Mouse (Mus musculus): ENCODE measurements around the gene Bcl7a. TPM values are rescaled to one million over a fixed set of nuclear protein-coding genes. Genes with fewer than 3 reads are reported as not detected.

Gene Bcl7a
- total RNA-seq (2023), result 10 to 100 TPM; 59.8 to 62.5 TPM

GRCm38 (mm10) chr5:123343707-123344627, at the start of gene Bcl7a:
TSS of gene Bcl7a (plus strand) at chr5:123343834.

GRCm38 (mm10) chr5:123394303-123394956, 50.8 kb downstream of the Bcl7a start, which contains the start of gene Mlxip:
TSS of gene Mlxip (plus strand) at chr5:123394798.

Other genes with a start within 250 kb of the Bcl7a start
- 100 to 1,000 TPM in 1 of 2 experiments, 10 to 100 TPM in 1; 95.6 to 115 TPM for gene Rhof, start 211.1 kb upstream of the Bcl7a start, total RNA-seq (2023)
- gene Setd1b, start 201.6 kb upstream of the Bcl7a start, total RNA-seq (2023), result 10 to 100 TPM; 83.5 to 88.8 TPM
- 10 to 100 TPM; 25.8 to 28.0 TPM for gene Psmd9, start 174.4 kb upstream of the Bcl7a start, total RNA-seq (2023)
- not detected for gene Hpd, start 161.1 kb upstream of the Bcl7a start, total RNA-seq (2023)
- gene Wdr66, start 91.7 kb upstream of the Bcl7a start, total RNA-seq (2023), result 1 to 10 TPM; 2.4 to 2.5 TPM
- 100 to 1,000 TPM; 118 to 151 TPM for gene Mlxip, start 51.0 kb downstream of the Bcl7a start, total RNA-seq (2023)
- not detected for gene Lrrc43, start 145.5 kb downstream of the Bcl7a start, total RNA-seq (2023)
- gene Il31, start 145.7 kb downstream of the Bcl7a start, total RNA-seq (2023), result not detected
- not detected for gene B3gnt4, start 166.6 kb downstream of the Bcl7a start, total RNA-seq (2023)
- 10 to 100 TPM; 75.1 to 79.2 TPM for gene Diablo, start 180.3 kb downstream of the Bcl7a start, total RNA-seq (2023)
- gene Gm49027, start 181.7 kb downstream of the Bcl7a start, total RNA-seq (2023), result 10 to 100 TPM in 1 of 2 experiments, 1 to 10 TPM in 1; 5.0 to 10.8 TPM
- 10 to 100 TPM; 43.5 to 50.7 TPM for gene Vps33a, start 229.2 kb downstream of the Bcl7a start, total RNA-seq (2023)